Mouse (Mus musculus) intestine, postnatal 0 days (tissue): ENCODE data around the gene Slc7a6. TPM values are rescaled to one million over a fixed set of nuclear protein-coding genes. Genes with fewer than 3 reads are reported as not detected.

ENCODE experiments used
- ATAC-seq: fragments of 200-750 bp; cut with Nextera tagmentation; 2 replicates; pipeline ENCODE4 v1.8.0; 2017; ENCODE audit warnings: mild to moderate bottlenecking, moderate TSS enrichment, moderate library complexity
- H3K27ac ChIP-seq: fragments of 300-500 bp; sonication (generic); 2 replicates; pipeline ENCODE4 v1.5.1; 2014; ENCODE audit warnings: mild to moderate bottlenecking, low read depth, low read length, moderate library complexity
- H3K27me3 ChIP-seq: fragments of 300-500 bp; sonication (generic); replicated peaks from 2 replicates; pipeline ENCODE4 v1.6.1; 2014; ENCODE audit warnings: low read length, mixed read lengths; ENCODE audit not compliant: control insufficient read depth, insufficient read depth
- H3K36me3 ChIP-seq: fragments of 300-500 bp; sonication (generic); 2 replicates; pipeline ENCODE4 v1.6.1; 2014; ENCODE audit warnings: mild to moderate bottlenecking, moderate library complexity; ENCODE audit not compliant: control insufficient read depth, insufficient read depth
- H3K4me1 ChIP-seq: fragments of 300-500 bp; sonication (generic); replicated peaks from 2 replicates; pipeline ENCODE4 v1.6.1; 2014; ENCODE audit warnings: antibody characterized with exemption, low read length, mixed read lengths; ENCODE audit not compliant: control insufficient read depth, insufficient read depth
- H3K4me2 ChIP-seq: fragments of 300-500 bp; sonication (generic); replicated peaks from 2 replicates; pipeline ENCODE4 v1.6.1; 2014; ENCODE audit warnings: low read depth, mild to moderate bottlenecking, moderate library complexity
- H3K4me3 ChIP-seq: fragments of 300-500 bp; sonication (generic); 2 replicates; pipeline ENCODE4 v1.5.1; 2014; ENCODE audit warnings: low read depth, low read length
- H3K9ac ChIP-seq: fragments of 300-500 bp; sonication (generic); 2 replicates; pipeline ENCODE4 v1.6.1; 2014; ENCODE audit warnings: mild to moderate bottlenecking, low read depth, low read length
- H3K9me3 ChIP-seq: fragments of 300-500 bp; sonication (generic); 2 replicates; pipeline ENCODE4 v1.6.1; 2016; ENCODE audit warnings: mixed run types; ENCODE audit not compliant: control insufficient read depth
- CTCF ChIP-seq: sonication (generic); IDR thresholded peaks from 2 replicates; pipeline ENCODE4 v1.5.1; 2016; ENCODE audit warnings: low read depth, mild to moderate bottlenecking, control low read depth, antibody characterized with exemption, moderate library complexity
- WGBS: fragments of 180-500 bp; shearing (Covaris S2); extraction: QIAGEN DNeasy Blood & Tissue Kit; methylation state at CpG from one replicate; pipeline ENCODE4 v1.1.7; 2014; 5-methylcytosine and 5-hydroxymethylcytosine counted together
- polyA plus RNA-seq: library from polyadenylated mRNA; unstranded; fragments of >200 nt; fragmentation: Nextera tagmentation; extraction: Ambion mirVana; gene quantifications from 2 replicates; pipeline ENCODE4 v1.2.1, GENCODE M21; 2015

Slc7a6 gene
- polyA plus RNA-seq, 1 experiment from 2014 or later: 18.4 TPM

- H3K4me3 ChIP-seq: no peak overlapping the region
- H3K27me3 ChIP-seq: no peaks in the 10 kb centered on the region
- no peak overlapping the region for H3K4me2 ChIP-seq
- no peak for TF ChIP-seq CTCF
- no peak overlapping the region for H3K9ac ChIP-seq
- H3K27ac ChIP-seq: no peak overlapping the region
- 94% methylated on average over 7 of the region's 7 CpGs for WGBS
- no peaks in the 10 kb centered on the region for H3K4me1 ChIP-seq
- no peak for ATAC-seq
- H3K36me3 ChIP-seq: peaks cover 30% of the 10 kb centered on the region
- H3K9me3 ChIP-seq: no peaks in the 10 kb centered on the region
Measured at GRCm38 (mm10) chr8:106231536-106231935, 62.9 kb downstream of the Slc7a6 start.

- H3K4me2 ChIP-seq: no peak overlapping the region
- peak; percentile 30 for TF ChIP-seq CTCF
- no peaks in the 10 kb centered on the region for H3K4me1 ChIP-seq
- H3K27ac ChIP-seq: no peak overlapping the region
- H3K9me3 ChIP-seq: no peaks in the 10 kb centered on the region
- peaks cover 33% of the 10 kb centered on the region for H3K36me3 ChIP-seq
- no peaks in the 10 kb centered on the region for H3K27me3 ChIP-seq
- no peak overlapping the region for H3K9ac ChIP-seq
- no peak overlapping the region for H3K4me3 ChIP-seq
- 71% methylated on average over 3 of the region's 3 CpGs for WGBS
- ATAC-seq: no peak
Measured at GRCm38 (mm10) chr8:106232751-106233150, 64.1 kb downstream of the Slc7a6 start.

- TF ChIP-seq CTCF: no peak
- Histone ChIP-seq H3K4me3 (no peak overlapping the region), H3K27ac (no peak overlapping the region), H3K27me3 (no peaks in the 10 kb centered on the region), H3K9ac (no peak overlapping the region), H3K4me1 (no peaks in the 10 kb centered on the region), H3K4me2 (no peak overlapping the region), H3K9me3 (no peaks in the 10 kb centered on the region), H3K36me3 (peaks cover 42% of the 10 kb centered on the region)
- ATAC-seq: no peak
- 85% methylated on average over 17 of the region's 17 CpGs for WGBS
Measured at GRCm38 (mm10) chr8:106234567-106235261, 66.1 kb downstream of the Slc7a6 start.

- Histone ChIP-seq H3K4me3 (no peak overlapping the region), H3K4me2 (no peak overlapping the region), H3K36me3 (peaks cover 54% of the 10 kb centered on the region), H3K4me1 (no peaks in the 10 kb centered on the region), H3K9ac (no peak overlapping the region), H3K27ac (no peak overlapping the region), H3K9me3 (no peaks in the 10 kb centered on the region), H3K27me3 (no peaks in the 10 kb centered on the region)
- 72% methylated on average over 5 of the region's 5 CpGs for WGBS
- TF ChIP-seq CTCF: no peak
- no peak for ATAC-seq
Measured at GRCm38 (mm10) chr8:106237106-106237505, 68.4 kb downstream of the Slc7a6 start.

Other genes starting within 250 kb of the Slc7a6 start
- gene Ctrl, start 235.0 kb upstream of the Slc7a6 start, polyA plus RNA-seq: 0.63 and 1.4 TPM in 2 replicates
- 186 and 204 TPM in 2 replicates for gene Psmb10, start 230.4 kb upstream of the Slc7a6 start, polyA plus RNA-seq
- gene Lcat, start 225.5 kb upstream of the Slc7a6 start, polyA plus RNA-seq: 0.20 and 0.37 TPM in 2 replicates
- gene Slc12a4, start 202.8 kb upstream of the Slc7a6 start, polyA plus RNA-seq: 6.8 and 8.0 TPM in 2 replicates
- gene Dpep3, start 189.4 kb upstream of the Slc7a6 start, polyA plus RNA-seq: not detected in 2 replicates
- gene Dus2, start 177.5 kb upstream of the Slc7a6 start, polyA plus RNA-seq: 7.6 and 8.3 TPM in 2 replicates
- not detected in 2 replicates for gene Dpep2nb, start 162.9 kb upstream of the Slc7a6 start, polyA plus RNA-seq
- gene Ddx28, start 157.0 kb upstream of the Slc7a6 start, polyA plus RNA-seq: 7.5 and 8.5 TPM in 2 replicates
- gene Nfatc3, start 110.0 kb upstream of the Slc7a6 start, polyA plus RNA-seq: 3.1 and 4.1 TPM in 2 replicates
- 9.2 and 11.0 TPM in 2 replicates for gene Esrp2, start 31.9 kb upstream of the Slc7a6 start, polyA plus RNA-seq
- gene Pla2g15, start 18.5 kb upstream of the Slc7a6 start, polyA plus RNA-seq: 7.4 and 7.9 TPM in 2 replicates
- 17.0 and 21.0 TPM in 2 replicates for gene Slc7a6os, start 42.1 kb downstream of the Slc7a6 start, polyA plus RNA-seq
- gene Prmt7, start 42.1 kb downstream of the Slc7a6 start, polyA plus RNA-seq: 11.7 and 12.2 TPM in 2 replicates
- 10.6 and 11.8 TPM in 2 replicates for gene Smpd3, start 169.1 kb downstream of the Slc7a6 start, polyA plus RNA-seq
- gene Zfp90, start 246.5 kb downstream of the Slc7a6 start, polyA plus RNA-seq: 5.6 and 6.6 TPM in 2 replicates